Mouse (Mus musculus) layer of hippocampus, postnatal 14 days (tissue): Measurements from ENCODE around the gene Flywch1. TPM values are rescaled to one million over a fixed set of nuclear protein-coding genes. Genes with fewer than 3 reads are reported as not detected.
"Not testable (repeated sequence)": the region's sequence is repeated elsewhere in the genome, so short reads cannot be mapped to it uniquely, and the experiment has no call there.

Experiments
- DNase-seq, 2 experiments: peaks; one replicate each; pipeline ENCODE4 v3.0.0; 2021 to 2022; ENCODE audit warnings: low spot score in 2 of 2, mixed read lengths in 1 of 2
- total RNA-seq, 2 experiments: library from RNA; stranded (reverse); gene quantifications; 2 replicates each; pipeline ENCODE4 v1.2.3; 2021

Flywch1 gene
- total RNA-seq, 2 experiments from 2014 or later: 159 to 169 TPM

GRCm38 (mm10) chr17:23783352-23783751 is 11.9 kb upstream of the Flywch1 start:
- no peak for DNase-seq

GRCm38 (mm10) chr17:23778447-23778846 is 7.0 kb upstream of the Flywch1 start:
- no peak for DNase-seq

- no peak for DNase-seq
Measured at GRCm38 (mm10) chr17:23777141-23777540, 5.7 kb upstream of the Flywch1 start.

GRCm38 (mm10) chr17:23776216-23776615 is 4.8 kb upstream of the Flywch1 start:
- no peak for DNase-seq

GRCm38 (mm10) chr17:23774090-23774489 is 2.7 kb upstream of the Flywch1 start:
- peak; percentile 69 to 76 for DNase-seq

- no peak for DNase-seq
Measured at GRCm38 (mm10) chr17:23773676-23774075, 2.3 kb upstream of the Flywch1 start.

- not testable (repeated sequence) for DNase-seq
Measured at GRCm38 (mm10) chr17:23772219-23772556, 786 bp upstream of the Flywch1 start.

GRCm38 (mm10) chr17:23770896-23771283 is 512 bp downstream of the Flywch1 start:
- DNase-seq: no peak

- DNase-seq: no peak
Measured at GRCm38 (mm10) chr17:23770493-23770892, 909 bp downstream of the Flywch1 start.

- no peak for DNase-seq
Measured at GRCm38 (mm10) chr17:23762976-23763375, 8.4 kb downstream of the Flywch1 start.

GRCm38 (mm10) chr17:23761155-23761554 is 10.2 kb downstream of the Flywch1 start:
- DNase-seq: no peak

GRCm38 (mm10) chr17:23760231-23760630 is 11.2 kb downstream of the Flywch1 start:
- DNase-seq: no peak

GRCm38 (mm10) chr17:23758801-23759200 is 12.6 kb downstream of the Flywch1 start:
- no peak for DNase-seq

- DNase-seq: no peak
Measured at GRCm38 (mm10) chr17:23757581-23757980, 13.8 kb downstream of the Flywch1 start.

GRCm38 (mm10) chr17:23755689-23756088 is 15.7 kb downstream of the Flywch1 start:
- no peak for DNase-seq

- no peak for DNase-seq
Measured at GRCm38 (mm10) chr17:23749400-23750191, 21.8 kb downstream of the Flywch1 start.

GRCm38 (mm10) chr17:23748631-23749391 is 22.6 kb downstream of the Flywch1 start:
- peak; percentile 64 to 83 for DNase-seq

- DNase-seq: no peak
Measured at GRCm38 (mm10) chr17:23748026-23748425, 23.4 kb downstream of the Flywch1 start.

GRCm38 (mm10) chr17:23747471-23747870 is 23.9 kb downstream of the Flywch1 start:
- DNase-seq: no peak

- DNase-seq: no peak
Measured at GRCm38 (mm10) chr17:23746767-23747166, 24.6 kb downstream of the Flywch1 start.

- no peak for DNase-seq
Measured at GRCm38 (mm10) chr17:23746311-23746710, 25.1 kb downstream of the Flywch1 start.
